Mouse (Mus musculus) stomach, embryonic 14.5 days (tissue): ENCODE measurements around the gene Tldc2. TPM values are rescaled to one million over a fixed set of nuclear protein-coding genes. Genes with fewer than 3 reads are reported as not detected.
A peak's percentile ranks its signal among the peaks of the same experiment; 100 is the strongest.

Experiments used
- ATAC-seq: fragments of 200-750 bp; cut with Nextera tagmentation; 2 replicates; pipeline ENCODE4 v1.8.0; 2017; ENCODE audit warnings: low read depth, moderate TSS enrichment; ENCODE audit not compliant: insufficient number of reproducible peaks, insufficient read depth, low FRiP score
- H3K27ac ChIP-seq: fragments of 300-500 bp; sonication (generic); 2 replicates; pipeline ENCODE4 v1.5.1; 2014; ENCODE audit warnings: mild to moderate bottlenecking, low read length, moderate library complexity, mixed read lengths
- H3K27me3 ChIP-seq: fragments of 300-500 bp; sonication (generic); 2 replicates; pipeline ENCODE4 v1.6.1; 2014; ENCODE audit warnings: low read length, control low read depth, mixed read lengths; ENCODE audit not compliant: control insufficient read depth, insufficient read depth
- H3K36me3 ChIP-seq: fragments of 300-500 bp; sonication (generic); 2 replicates; pipeline ENCODE4 v1.6.1; 2014; ENCODE audit warnings: mild to moderate bottlenecking, control low read depth, low read length, moderate library complexity, mixed read lengths; ENCODE audit not compliant: control insufficient read depth, insufficient read depth
- H3K4me1 ChIP-seq: fragments of 300-500 bp; sonication (generic); 2 replicates; pipeline ENCODE4 v1.6.1; 2014; ENCODE audit warnings: low read length, control low read depth, mixed read lengths; ENCODE audit not compliant: control insufficient read depth, insufficient read depth
- H3K4me2 ChIP-seq: fragments of 300-500 bp; sonication (generic); replicated peaks from 2 replicates; pipeline ENCODE4 v1.6.1; 2014; ENCODE audit warnings: low read depth, low read length, control low read depth
- H3K4me3 ChIP-seq: fragments of 300-500 bp; sonication (generic); 2 replicates; pipeline ENCODE4 v1.5.1; 2014; ENCODE audit warnings: low read depth, low read length, control low read depth
- H3K9ac ChIP-seq: fragments of 300-500 bp; sonication (generic); replicated peaks from 2 replicates; pipeline ENCODE4 v1.6.1; 2014; ENCODE audit warnings: low read depth, mild to moderate bottlenecking, control low read depth, low read length, moderate library complexity, mixed read lengths
- H3K9me3 ChIP-seq: fragments of 300-500 bp; sonication (generic); 2 replicates; pipeline ENCODE4 v1.6.1; 2016; ENCODE audit warnings: low read depth, low read length, control low read depth; ENCODE audit not compliant: control insufficient read depth
- WGBS: fragments of 180-500 bp; shearing (Covaris S2); extraction: QIAGEN DNeasy Blood & Tissue Kit; methylation state at CpG from one replicate; pipeline ENCODE4 v1.1.7; 2014; 5-methylcytosine and 5-hydroxymethylcytosine counted together
- polyA plus RNA-seq: library from polyadenylated mRNA; unstranded; fragments of >200 nt; fragmentation: Nextera tagmentation; extraction: Ambion mirVana; gene quantifications from 2 replicates; pipeline ENCODE4 v1.2.1, GENCODE M21; 2014

Gene Tldc2
- polyA plus RNA-seq, 1 experiment from 2014 or later = not detected

GRCm38 (mm10) chr2:157104454-157104853 lies 17.6 kb downstream of the Tldc2 start:
- Histone ChIP-seq H3K9ac (no peak overlapping the region), H3K36me3 (peaks cover 29% of the 10 kb centered on the region), H3K4me2 (no peak overlapping the region), H3K4me1 (no peaks in the 10 kb centered on the region), H3K4me3 (no peak overlapping the region), H3K9me3 (no peaks in the 10 kb centered on the region), H3K27ac (no peak overlapping the region), H3K27me3 (no peaks in the 10 kb centered on the region)
- ATAC-seq = no peak
- WGBS = 85% methylated on average over 8 of the region's 8 CpGs

GRCm38 (mm10) chr2:157108236-157108635 lies 21.4 kb downstream of the Tldc2 start:
- ATAC-seq = no peak
- no peaks in the 10 kb centered on the region for H3K9me3 ChIP-seq
- no peak overlapping the region for H3K9ac ChIP-seq
- peaks cover 23% of the 10 kb centered on the region for H3K36me3 ChIP-seq
- WGBS = 83% methylated on average over 4 of the region's 4 CpGs
- no peak overlapping the region for H3K27ac ChIP-seq
- H3K27me3 ChIP-seq = no peaks in the 10 kb centered on the region
- H3K4me2 ChIP-seq = no peak overlapping the region
- H3K4me3 ChIP-seq = no peak overlapping the region
- no peaks in the 10 kb centered on the region for H3K4me1 ChIP-seq

GRCm38 (mm10) chr2:157116964-157117363 lies 30.1 kb downstream of the Tldc2 start:
- no peaks in the 10 kb centered on the region for H3K27me3 ChIP-seq
- peaks cover 27% of the 10 kb centered on the region for H3K36me3 ChIP-seq
- no peaks in the 10 kb centered on the region for H3K4me1 ChIP-seq
- H3K9ac ChIP-seq = no peak overlapping the region
- no peak overlapping the region for H3K27ac ChIP-seq
- no peak overlapping the region for H3K4me2 ChIP-seq
- WGBS = 19% methylated on average over 3 of the region's 3 CpGs
- no peak overlapping the region for H3K4me3 ChIP-seq
- H3K9me3 ChIP-seq = no peaks in the 10 kb centered on the region
- ATAC-seq = no peak

- 63% methylated on average over 4 of the region's 4 CpGs for WGBS
- Histone ChIP-seq H3K27me3 (no peaks in the 10 kb centered on the region), H3K4me2 (no peak overlapping the region), H3K4me1 (no peaks in the 10 kb centered on the region), H3K27ac (no peak overlapping the region), H3K4me3 (no peak overlapping the region), H3K36me3 (peaks cover 21% of the 10 kb centered on the region), H3K9ac (no peak overlapping the region), H3K9me3 (no peaks in the 10 kb centered on the region)
- peak; percentile 67 for ATAC-seq
These were observed 31.7 kb downstream of the Tldc2 start for GRCm38 (mm10) chr2:157118556-157118955.

GRCm38 (mm10) chr2:157119075-157119474 lies 32.2 kb downstream of the Tldc2 start:
- Histone ChIP-seq H3K36me3 (peaks cover 17% of the 10 kb centered on the region), H3K4me3 (no peak overlapping the region), H3K9me3 (no peaks in the 10 kb centered on the region), H3K9ac (no peak overlapping the region), H3K27ac (no peak overlapping the region), H3K27me3 (no peaks in the 10 kb centered on the region), H3K4me1 (no peaks in the 10 kb centered on the region), H3K4me2 (no peak overlapping the region)
- ATAC-seq = no peak
- WGBS = 58% methylated on average over 3 of the region's 3 CpGs

GRCm38 (mm10) chr2:157121766-157122165 lies 34.9 kb downstream of the Tldc2 start:
- Histone ChIP-seq H3K9ac (no peak overlapping the region), H3K27ac (no peak overlapping the region), H3K9me3 (no peaks in the 10 kb centered on the region), H3K4me1 (no peaks in the 10 kb centered on the region), H3K27me3 (no peaks in the 10 kb centered on the region), H3K4me2 (no peak overlapping the region), H3K4me3 (no peak overlapping the region), H3K36me3 (peaks cover 13% of the 10 kb centered on the region; the same call in 1 of the 2 replicates)
- WGBS = 90% methylated on average over 8 of the region's 8 CpGs
- ATAC-seq = no peak

GRCm38 (mm10) chr2:157125246-157125645 lies 38.4 kb downstream of the Tldc2 start:
- Histone ChIP-seq H3K27me3 (no peaks in the 10 kb centered on the region), H3K4me3 (no peak overlapping the region), H3K4me2 (no peak overlapping the region), H3K4me1 (no peaks in the 10 kb centered on the region), H3K9ac (no peak overlapping the region), H3K27ac (no peak overlapping the region), H3K36me3 (peaks cover 8% of the 10 kb centered on the region; the same call in 1 of the 2 replicates), H3K9me3 (no peaks in the 10 kb centered on the region)
- 75% methylated on average over 3 of the region's 3 CpGs for WGBS
- no peak for ATAC-seq

GRCm38 (mm10) chr2:157127370-157127769 lies 40.5 kb downstream of the Tldc2 start:
- no peaks in the 10 kb centered on the region for H3K9me3 ChIP-seq
- ATAC-seq = no peak
- peaks cover 4% of the 10 kb centered on the region; the same call in 1 of the 2 replicates for H3K36me3 ChIP-seq
- no peak overlapping the region for H3K9ac ChIP-seq
- no peak overlapping the region for H3K27ac ChIP-seq
- no peaks in the 10 kb centered on the region for H3K4me1 ChIP-seq
- no peak overlapping the region for H3K4me3 ChIP-seq
- 53% methylated on average over 3 of the region's 3 CpGs for whole genome bisulfite sequencing
- no peak overlapping the region for H3K4me2 ChIP-seq
- H3K27me3 ChIP-seq = no peaks in the 10 kb centered on the region

GRCm38 (mm10) chr2:157128072-157128471 lies 41.2 kb downstream of the Tldc2 start:
- WGBS = 45% methylated on average over 4 of the region's 4 CpGs
- Histone ChIP-seq H3K36me3 (peaks cover 4% of the 10 kb centered on the region; the same call in 1 of the 2 replicates), H3K27me3 (no peaks in the 10 kb centered on the region), H3K9me3 (no peaks in the 10 kb centered on the region), H3K4me2 (no peak overlapping the region), H3K9ac (no peak overlapping the region), H3K4me3 (no peak overlapping the region), H3K27ac (no peak overlapping the region), H3K4me1 (no peaks in the 10 kb centered on the region)
- no peak for ATAC-seq
